Mouse (Mus musculus) stomach, postnatal 0 days (tissue): Measurements from ENCODE around the gene Arsa.

Experiments
- CTCF ChIP-seq: IDR thresholded peaks from 2 replicates; pipeline ENCODE4 v1.5.1; 2016; ENCODE audit warnings: antibody characterized with exemption, low read depth, mild to moderate bottlenecking, moderate library complexity
- EP300 ChIP-seq: optimal IDR thresholded peaks from 2 replicates; pipeline ENCODE3; 2016; ENCODE audit warnings: antibody characterized with exemption

DNA sequence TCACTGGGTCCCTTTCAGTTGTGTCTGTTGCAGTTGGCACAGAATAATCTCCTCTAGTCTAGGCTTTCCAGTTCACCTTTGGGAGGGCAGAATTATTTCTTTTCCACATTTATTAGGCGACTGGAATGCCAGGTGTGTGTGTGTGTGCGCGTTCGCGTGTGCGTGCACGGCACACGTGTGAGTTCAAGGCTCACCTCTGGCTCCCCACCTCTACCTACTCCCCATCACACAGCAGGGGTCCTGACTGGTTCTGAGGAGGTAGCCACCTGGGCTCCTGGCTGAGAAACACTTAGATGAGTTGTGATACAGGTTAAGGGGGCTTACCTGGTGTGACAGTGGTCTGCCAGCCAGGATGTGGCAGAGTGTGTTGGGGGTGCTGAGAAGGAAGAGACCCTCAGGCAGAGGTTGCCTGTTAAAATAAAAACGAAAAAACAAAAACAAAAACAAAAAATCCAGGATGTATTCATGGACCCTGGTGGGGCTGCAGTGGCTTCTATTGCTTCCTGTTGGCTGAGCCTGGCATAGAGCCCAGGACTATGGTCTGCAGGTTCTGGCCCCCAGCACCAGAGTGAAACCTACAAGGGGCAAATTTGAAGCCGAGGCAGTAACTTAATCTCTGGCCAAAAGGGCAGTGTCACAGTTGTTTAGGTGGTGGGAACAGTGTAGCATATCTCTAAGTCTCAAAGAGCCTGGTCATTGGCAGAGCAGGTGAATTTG lies 45.5 kb upstream of the Arsa start:
- no peak for TF ChIP-seq CTCF
- TF ChIP-seq EP300, result no peak
